Mouse (Mus musculus) Patski (cell line): ENCODE measurements around the gene Sox15. TPM values are rescaled to one million over a fixed set of nuclear protein-coding genes. Genes with fewer than 3 reads are reported as not detected.
"Not testable (repeated sequence)": the region's sequence is repeated elsewhere in the genome, so short reads cannot be mapped to it uniquely, and the experiment has no call there.

Experiments used
- ATAC-seq: fragments of 100-300 bp; one replicate; pipeline ENCODE4 v1.8.0; 2021
- CTCF ChIA-PET: fragments of 350-600 bp; sonication (Branson Sonifier 250); formaldehyde crosslinking; loops from one replicate; lab custom pipeline; 2022; ENCODE audit warnings: inconsistent platforms; lab: Charles Lee
- POLR2A ChIA-PET: fragments of 350-600 bp; sonication (Branson Sonifier 250); formaldehyde crosslinking; loops from one replicate; lab custom pipeline; 2022; ENCODE audit warnings: antibody characterized with exemption, inconsistent platforms; lab: Charles Lee
- DNase-seq: peaks from one replicate; pipeline ENCODE4 v3.0.0-alpha.2; 2011; ENCODE audit warnings: low read depth, low spot score
- H3K27me3 ChIP-seq: fragments of 371-371 bp; one replicate; pipeline ENCODE4 v1.5.1; 2021
- CTCF ChIP-seq: fragments of 100-300 bp; IDR thresholded peaks from one replicate; pipeline ENCODE4 v1.5.1; 2021
- in situ Hi-C: fragments of 300-500 bp; cut with MboI; formaldehyde crosslinking; loops from 3 replicates; pipeline ENCODE4 v1.11.1; 2018; ENCODE audit warnings: low pct_unique_long_range_greater_than_20kb, mixed read lengths
- polyA plus RNA-seq: library from polyadenylated mRNA; unstranded; gene quantifications from one replicate; pipeline ENCODE4 v1.2.3, GENCODE M21; 2021

Sox15 gene
- polyA plus RNA-seq, 1 experiment from 2014 or later = 0.15 TPM

DNA sequence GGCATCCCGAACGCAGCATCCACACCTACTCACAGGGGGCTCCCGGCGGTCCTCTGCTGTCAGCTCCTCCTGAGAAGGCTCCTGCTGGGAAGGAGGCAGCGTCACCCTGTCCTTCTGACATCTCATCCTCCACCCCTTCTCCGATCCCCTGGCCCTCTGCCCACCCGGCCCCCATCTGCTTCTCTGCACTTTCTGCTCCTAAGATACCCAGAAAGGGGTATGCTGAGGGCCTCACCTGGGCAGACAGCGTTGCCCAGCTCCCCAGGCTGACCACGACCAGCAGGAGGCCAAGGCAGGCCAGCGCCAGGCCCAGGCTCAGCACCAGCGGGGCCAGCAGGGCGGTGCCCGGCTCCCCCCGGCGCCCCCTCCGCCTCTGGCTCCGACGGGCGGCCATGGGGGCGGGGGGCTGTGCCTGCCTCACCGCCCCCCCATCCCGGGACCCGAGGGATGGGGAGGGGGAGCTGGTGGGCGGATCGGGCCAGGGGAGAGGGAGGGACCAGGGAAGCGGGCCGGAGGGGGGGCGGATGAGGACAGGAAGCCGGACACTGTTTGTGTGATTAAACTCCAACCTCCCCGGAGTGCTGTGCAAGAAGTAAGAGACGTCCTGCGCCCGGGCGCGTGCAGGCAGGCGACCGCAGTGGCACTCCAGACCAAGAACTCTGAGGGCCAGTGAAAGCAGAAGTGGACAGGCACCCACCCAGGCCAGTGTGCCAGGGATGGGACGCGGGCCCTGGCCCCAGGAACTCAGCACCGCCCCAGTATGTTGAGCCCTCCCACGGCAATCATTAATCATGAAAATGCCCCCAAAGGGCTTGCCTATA, 40.5 kb downstream of the Sox15 start, which contains the start of the genes Tnfsf12 and Tnfsfm13:
Gene Tnfsf12 (minus strand): TSS at position 489 of the 821 bp plus-strand sequence.
Gene Tnfsfm13 (minus strand): TSS at position 738 of the 821 bp plus-strand sequence.
- in situ Hi-C loops = no loop called here
- ChIA-PET CTCF (no interaction called here), POLR2A (interaction anchor here (1.2 kb wide), 1 partner anchor 62 kb away, joined by 3 read pairs; no protein-coding TSS in a partner anchor)
- DNase-seq (no peak), ATAC-seq (peak; percentile 46)
- H3K27me3 ChIP-seq = no peaks in the 10 kb centered on the region
- TF ChIP-seq CTCF = no peak

DNA sequence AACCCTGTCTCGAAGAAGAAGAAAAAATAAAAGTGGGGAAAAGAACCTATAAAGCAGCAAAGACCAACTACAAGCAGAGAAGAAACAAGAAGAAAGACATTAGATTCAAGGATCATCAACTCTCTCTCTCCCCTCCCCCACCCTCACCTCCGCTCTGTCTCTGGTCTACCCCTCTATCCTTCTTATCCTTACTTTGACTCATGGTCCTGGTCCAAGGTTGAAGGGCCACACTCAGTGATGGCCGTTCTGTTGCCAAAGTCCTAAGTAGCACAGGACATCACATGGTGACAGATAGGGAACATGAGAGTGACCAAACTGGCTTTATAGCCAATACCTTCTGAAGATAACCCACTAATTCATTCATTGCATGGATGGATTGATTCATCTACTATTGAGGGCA, 42.3 kb downstream of the Sox15 start:
- ChIA-PET CTCF (no interaction called here), POLR2A (no interaction called here)
- no peaks in the 10 kb centered on the region for H3K27me3 ChIP-seq
- ATAC-seq (no peak), DNase-seq (no peak)
- in situ Hi-C loops = no loop called here
- no peak for TF ChIP-seq CTCF

- in situ Hi-C loops = no loop called here
- no peak for ATAC-seq
- POLR2A ChIA-PET = interaction anchor here (0.5 kb wide), 1 partner anchor 10 kb away, joined by 5 read pairs; no protein-coding TSS in a partner anchor
- no peaks in the 10 kb centered on the region for H3K27me3 ChIP-seq
- CTCF ChIA-PET = no interaction called here
- DNase-seq = no peak
- no peak for TF ChIP-seq CTCF
These were observed 43.5 kb downstream of the Sox15 start for GRCm38 (mm10) chr11:69698574-69698973.

- DNase-seq (no peak), ATAC-seq (no peak)
- in situ Hi-C loops = no loop called here
- CTCF ChIA-PET = no interaction called here
- no peak for TF ChIP-seq CTCF
- POLR2A ChIA-PET = interaction anchor here (0.7 kb wide), 1 partner anchor 24 kb away, joined by 3 read pairs; no protein-coding TSS in a partner anchor
- H3K27me3 ChIP-seq = no peaks in the 10 kb centered on the region
These were observed 44.5 kb downstream of the Sox15 start for GRCm38 (mm10) chr11:69699595-69699994.

- H3K27me3 ChIP-seq, in situ Hi-C loops, DNase-seq, POLR2A ChIA-PET, CTCF ChIA-PET, ATAC-seq: not testable (repeated sequence)
These were observed 47.8 kb downstream of the Sox15 start for GRCm38 (mm10) chr11:69702886-69703285.

DNA sequence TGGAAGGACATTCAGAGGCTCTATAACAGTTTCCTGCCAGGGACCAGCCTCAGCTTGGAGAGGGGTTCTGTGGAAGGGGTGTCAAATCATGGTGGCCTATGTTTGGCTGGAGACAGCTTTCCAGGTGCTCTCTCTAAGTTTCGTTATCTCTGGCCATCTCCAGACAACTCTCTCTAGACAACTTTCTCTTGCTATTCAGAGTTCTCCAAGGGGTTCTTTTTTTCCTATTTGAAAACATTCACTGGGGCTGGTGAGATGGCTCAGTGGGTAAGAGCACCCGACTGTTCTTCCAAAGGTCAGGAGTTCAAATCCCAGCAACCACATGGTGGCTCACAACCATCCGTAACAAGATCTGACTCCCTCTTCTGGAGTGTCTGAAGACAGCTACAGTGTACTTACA, 48.3 kb downstream of the Sox15 start:
- CTCF ChIA-PET = interaction anchor here (1.1 kb wide), 1 partner anchor 14 kb away, joined by 3 read pairs; no protein-coding TSS in a partner anchor
- ATAC-seq, H3K27me3 ChIP-seq, DNase-seq, POLR2A ChIA-PET, in situ Hi-C loops: not testable (repeated sequence)

GRCm38 (mm10) chr11:69703814-69704612, 48.9 kb downstream of the Sox15 start:
- CTCF ChIA-PET = interaction anchor here (1.1 to 1.5 kb wide), 2 partner anchors 10 to 13 kb away, joined by 3 read pairs; no protein-coding TSS in a partner anchor
- no peaks in the 10 kb centered on the region for H3K27me3 ChIP-seq
- ATAC-seq (no peak), DNase-seq (no peak)
- POLR2A ChIA-PET = no interaction called here
- no peak for TF ChIP-seq CTCF
- in situ Hi-C loops = no loop called here

DNA sequence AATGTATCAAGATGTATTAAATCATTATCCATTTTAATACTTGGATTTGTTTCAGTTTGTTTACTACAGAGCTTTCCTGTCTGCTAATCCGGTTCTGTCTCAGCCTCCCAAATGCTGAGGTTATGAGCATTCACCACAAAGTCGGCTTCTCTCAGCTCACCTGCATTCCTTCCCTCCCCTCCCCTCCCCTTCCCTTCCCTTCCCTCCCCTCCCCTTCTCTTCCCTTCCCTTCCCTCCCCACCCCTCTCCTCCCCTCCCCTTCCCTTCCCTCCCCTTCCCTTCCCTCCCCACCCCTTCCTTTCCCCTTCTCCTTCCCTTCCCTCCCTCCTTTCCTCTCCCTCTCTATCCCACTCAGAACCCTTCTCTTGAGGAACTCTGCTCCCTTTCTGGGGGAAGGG, 49.5 kb downstream of the Sox15 start:
- in situ Hi-C loops = no loop called here
- POLR2A ChIA-PET = no interaction called here
- ATAC-seq (no peak), DNase-seq (no peak)
- CTCF ChIA-PET = interaction anchor here (1.2 to 1.5 kb wide), 3 partner anchors 10 to 23 kb away, joined by 3 to 4 read pairs (median 3); partner anchors contain the start of gene Senp3
- TF ChIP-seq CTCF = no peak
- no peaks in the 10 kb centered on the region for H3K27me3 ChIP-seq

Other genes with a start within 250 kb of the Sox15 start
- 26.6 TPM for gene Kdm6b, start 241.6 kb upstream of the Sox15 start, polyA plus RNA-seq
- gene Dnah2, start 106.2 kb upstream of the Sox15 start, polyA plus RNA-seq = 1.4 TPM
- 0.27 TPM for gene Efnb3, start 95.1 kb upstream of the Sox15 start, polyA plus RNA-seq
- 11.4 TPM for gene Wrap53, start 75.1 kb upstream of the Sox15 start, polyA plus RNA-seq
- gene Trp53, start 75.0 kb upstream of the Sox15 start, polyA plus RNA-seq = 92.8 TPM
- gene Atp1b2, start 49.4 kb upstream of the Sox15 start, polyA plus RNA-seq = 0.80 TPM
- not detected for gene Shbg, start 37.4 kb upstream of the Sox15 start, polyA plus RNA-seq
- 5.2 TPM for gene Sat2, start 33.3 kb upstream of the Sox15 start, polyA plus RNA-seq
- gene Fxr2, start 22.3 kb upstream of the Sox15 start, polyA plus RNA-seq = 82.4 TPM
- 84.1 TPM for gene Mpdu1, start 7.3 kb downstream of the Sox15 start, polyA plus RNA-seq
- gene Cd68, start 10.8 kb downstream of the Sox15 start, polyA plus RNA-seq = 4.4 TPM
- gene Eif4a1, start 17.1 kb downstream of the Sox15 start, polyA plus RNA-seq = 592 TPM
- 116 TPM for gene Senp3, start 26.8 kb downstream of the Sox15 start, polyA plus RNA-seq
- gene Tnfsf13, start 30.5 kb downstream of the Sox15 start, polyA plus RNA-seq = 5.0 TPM
- 26.6 TPM for gene Tnfsf12, start 40.5 kb downstream of the Sox15 start, polyA plus RNA-seq
- gene Tnfsfm13, start 40.8 kb downstream of the Sox15 start, polyA plus RNA-seq = 7.2 TPM
- 96.2 TPM for gene Polr2a, start 103.3 kb downstream of the Sox15 start, polyA plus RNA-seq
- gene Slc35g3, start 106.7 kb downstream of the Sox15 start, polyA plus RNA-seq = 0.32 TPM
- gene Zbtb4, start 110.6 kb downstream of the Sox15 start, polyA plus RNA-seq = 36.9 TPM
- 27.7 TPM for gene Chrnb1, start 140.6 kb downstream of the Sox15 start, polyA plus RNA-seq
- 0.03 TPM for gene Fgf11, start 146.5 kb downstream of the Sox15 start, polyA plus RNA-seq
- 1.1 TPM for gene Tmem102, start 150.3 kb downstream of the Sox15 start, polyA plus RNA-seq
- gene Gm39566, start 160.0 kb downstream of the Sox15 start, polyA plus RNA-seq = not detected
- gene Spem2, start 163.2 kb downstream of the Sox15 start, polyA plus RNA-seq = not detected
- gene Spem1, start 166.9 kb downstream of the Sox15 start, polyA plus RNA-seq = 0.09 TPM
- gene Nlgn2, start 182.5 kb downstream of the Sox15 start, polyA plus RNA-seq = 35.0 TPM
- gene Tmem256, start 183.2 kb downstream of the Sox15 start, polyA plus RNA-seq = 158 TPM
- 82.9 TPM for gene Plscr3, start 191.1 kb downstream of the Sox15 start, polyA plus RNA-seq
- not detected for gene Tnk1, start 203.4 kb downstream of the Sox15 start, polyA plus RNA-seq
- gene Tmem95, start 222.7 kb downstream of the Sox15 start, polyA plus RNA-seq = 0.12 TPM
- 8.4 TPM for gene Kctd11, start 226.1 kb downstream of the Sox15 start, polyA plus RNA-seq
- gene Acap1, start 240.2 kb downstream of the Sox15 start, polyA plus RNA-seq = 0.40 TPM
- gene 2810408A11Rik, start 245.7 kb downstream of the Sox15 start, polyA plus RNA-seq = 3.6 TPM
- gene Neurl4, start 245.8 kb downstream of the Sox15 start, polyA plus RNA-seq = 53.3 TPM